Mouse (Mus musculus): Measurements from ENCODE around the gene Il1f8. TPM values are rescaled to one million over a fixed set of nuclear protein-coding genes. Genes with fewer than 3 reads are reported as not detected.
"Not testable (repeated sequence)": the region's sequence is repeated elsewhere in the genome, so short reads cannot be mapped to it uniquely, and the experiment has no call there.

Il1f8 gene
- polyA plus RNA-seq (2021): not detected

GRCm38 (mm10) chr2:24152861-24153260 is at the start of gene Il1f8:
TSS of gene Il1f8 (plus strand) at chr2:24153161.
- ChIA-PET CTCF (no interaction called here), POLR2A (no interaction called here)
- peaks cover 4% of the 10 kb centered on the region for H3K27me3 ChIP-seq
- in situ Hi-C loops (cut with MboI; ENCODE audit: low pct_unique_long_range_greater_than_20kb): no loop called here
- no peak for DNase-seq (ENCODE audit: low read depth, low spot score)
- no peak for TF ChIP-seq CTCF (IDR thresholded peaks at IDR 0.05)
- peak; percentile 60 for ATAC-seq

GRCm38 (mm10) chr2:24103619-24104289 is 49.2 kb upstream of the Il1f8 start:
- DNase-seq (ENCODE audit: low read depth, low spot score) (no peak), ATAC-seq (no peak)
- no peak for TF ChIP-seq CTCF (IDR thresholded peaks at IDR 0.05)
- no peaks in the 10 kb centered on the region for H3K27me3 ChIP-seq
- in situ Hi-C loops (cut with MboI; ENCODE audit: low pct_unique_long_range_greater_than_20kb): no loop called here
- ChIA-PET CTCF (no interaction called here), POLR2A (no interaction called here)

GRCm38 (mm10) chr2:24109085-24109484 is 43.9 kb upstream of the Il1f8 start:
- ATAC-seq: no peak
- ChIA-PET CTCF (interaction anchor here (0.7 kb wide), 1 partner anchor 178 kb away, joined by 3 read pairs; no protein-coding TSS in a partner anchor), POLR2A (no interaction called here)
- no peak for TF ChIP-seq CTCF (IDR thresholded peaks at IDR 0.05)
- no peak for DNase-seq (ENCODE audit: low read depth, low spot score)
- in situ Hi-C loops (cut with MboI; ENCODE audit: low pct_unique_long_range_greater_than_20kb): no loop called here
- no peaks in the 10 kb centered on the region for H3K27me3 ChIP-seq

- no peaks in the 10 kb centered on the region for H3K27me3 ChIP-seq
- in situ Hi-C loops (cut with MboI; ENCODE audit: low pct_unique_long_range_greater_than_20kb): no loop called here
- ChIA-PET CTCF (no interaction called here), POLR2A (interaction anchor here (0.7 kb wide), 1 partner anchor 654 kb away, joined by 3 read pairs; no protein-coding TSS in a partner anchor)
- TF ChIP-seq CTCF (IDR thresholded peaks at IDR 0.05): no peak
- ATAC-seq: no peak
- no peak for DNase-seq (ENCODE audit: low read depth, low spot score)
Measured at GRCm38 (mm10) chr2:24134373-24134772, 18.6 kb upstream of the Il1f8 start.

GRCm38 (mm10) chr2:24181683-24182331 is 28.8 kb downstream of the Il1f8 start:
- in situ Hi-C loops (cut with MboI; ENCODE audit: low pct_unique_long_range_greater_than_20kb); CTCF ChIA-PET; POLR2A ChIA-PET; H3K27me3 ChIP-seq; DNase-seq (ENCODE audit: low read depth, low spot score): not testable (repeated sequence)
- peak; percentile 57 for TF ChIP-seq CTCF (IDR thresholded peaks at IDR 0.05)
- ATAC-seq: peak; percentile 51

GRCm38 (mm10) chr2:24182423-24183147 is 29.6 kb downstream of the Il1f8 start:
- ATAC-seq; POLR2A ChIA-PET; DNase-seq (ENCODE audit: low read depth, low spot score); in situ Hi-C loops (cut with MboI; ENCODE audit: low pct_unique_long_range_greater_than_20kb); CTCF ChIA-PET; H3K27me3 ChIP-seq: not testable (repeated sequence)

- DNase-seq (ENCODE audit: low read depth, low spot score); CTCF ChIA-PET; ATAC-seq; H3K27me3 ChIP-seq; POLR2A ChIA-PET; in situ Hi-C loops (cut with MboI; ENCODE audit: low pct_unique_long_range_greater_than_20kb): not testable (repeated sequence)
Measured at GRCm38 (mm10) chr2:24184092-24184491, 31.1 kb downstream of the Il1f8 start.

- ChIA-PET POLR2A (no interaction called here), CTCF (no interaction called here)
- in situ Hi-C loops (cut with MboI; ENCODE audit: low pct_unique_long_range_greater_than_20kb): no loop called here
- no peak for DNase-seq (ENCODE audit: low read depth, low spot score)
- ATAC-seq: no peak
- no peak for TF ChIP-seq CTCF (IDR thresholded peaks at IDR 0.05)
- no peaks in the 10 kb centered on the region for H3K27me3 ChIP-seq
Measured at GRCm38 (mm10) chr2:24186176-24186575, 33.2 kb downstream of the Il1f8 start, which contains the start of gene Il1f9. TSS of gene Il1f9 (plus strand) at chr2:24186476.

- ChIA-PET POLR2A (no interaction called here), CTCF (no interaction called here)
- H3K27me3 ChIP-seq: peaks cover 3% of the 10 kb centered on the region
- in situ Hi-C loops (cut with MboI; ENCODE audit: low pct_unique_long_range_greater_than_20kb): no loop called here
- no peak for TF ChIP-seq CTCF (IDR thresholded peaks at IDR 0.05)
- DNase-seq (ENCODE audit: low read depth, low spot score): no peak
- no peak for ATAC-seq
Measured at GRCm38 (mm10) chr2:24187585-24187984, 34.6 kb downstream of the Il1f8 start.

GRCm38 (mm10) chr2:24188189-24188588 is 35.2 kb downstream of the Il1f8 start:
- no peak for TF ChIP-seq CTCF (IDR thresholded peaks at IDR 0.05)
- ChIA-PET POLR2A (no interaction called here), CTCF (no interaction called here)
- in situ Hi-C loops (cut with MboI; ENCODE audit: low pct_unique_long_range_greater_than_20kb): no loop called here
- H3K27me3 ChIP-seq: peaks cover 5% of the 10 kb centered on the region
- DNase-seq (ENCODE audit: low read depth, low spot score): no peak
- no peak for ATAC-seq

Other genes starting within 250 kb of the Il1f8 start
- 0.47 TPM for gene Hnmt, start 103.8 kb upstream of the Il1f8 start, polyA plus RNA-seq (2021)
- gene Tbpl2, start 56.6 kb upstream of the Il1f8 start, polyA plus RNA-seq (2021): 0.12 TPM
- gene Il1f9, start 33.3 kb downstream of the Il1f8 start, polyA plus RNA-seq (2021): not detected
- not detected for gene Il1f6, start 62.3 kb downstream of the Il1f8 start, polyA plus RNA-seq (2021)
- gene Il1f5, start 123.8 kb downstream of the Il1f8 start, polyA plus RNA-seq (2021): not detected
- not detected for gene Il1f10, start 138.0 kb downstream of the Il1f8 start, polyA plus RNA-seq (2021)
- gene Il1rn, start 183.7 kb downstream of the Il1f8 start, polyA plus RNA-seq (2021): 8.6 TPM
- 0.08 TPM for gene Psd4, start 214.4 kb downstream of the Il1f8 start, polyA plus RNA-seq (2021)